Mouse (Mus musculus): Measurements from ENCODE around the gene Idi1.
"Not testable (repeated sequence)": the region's sequence is repeated elsewhere in the genome, so short reads cannot be mapped to it uniquely, and the experiment has no call there.

Gene Idi1

GRCm38 (mm10) chr13:8885445-8886184 lies at the start of gene Idi1:
Gene Idi1, plus strand, starts transcription at chr13:8885501.
- H3K4me3 ChIP-seq (replicated peaks; ENCODE audit: low read length) = peak within 1 kb of the TSS; percentile 97
- TF ChIP-seq NANOG (IDR thresholded peaks at IDR 0.05; ENCODE audit: borderline replicate concordance, low read length) (no peak), POU5F1 (IDR thresholded peaks at IDR 0.05; ENCODE audit: borderline replicate concordance, low read length) (no peak), CTCF (conservative IDR thresholded peaks at IDR 0.05; ENCODE audit: low read length) (no peak)
- peaks cover 35% of the 10 kb centered on the region for H3K36me3 ChIP-seq (ENCODE audit: insufficient read depth, low read length)
- H3K9me3 ChIP-seq (ENCODE audit: low read length) = no peaks in the 10 kb centered on the region
- H3K27me3 ChIP-seq (ENCODE audit: insufficient read depth, low read length) = no peaks in the 10 kb centered on the region
- H3K4me1 ChIP-seq (replicated peaks; ENCODE audit: low read depth, low read length) = peaks cover 21% of the 10 kb centered on the region

DNA sequence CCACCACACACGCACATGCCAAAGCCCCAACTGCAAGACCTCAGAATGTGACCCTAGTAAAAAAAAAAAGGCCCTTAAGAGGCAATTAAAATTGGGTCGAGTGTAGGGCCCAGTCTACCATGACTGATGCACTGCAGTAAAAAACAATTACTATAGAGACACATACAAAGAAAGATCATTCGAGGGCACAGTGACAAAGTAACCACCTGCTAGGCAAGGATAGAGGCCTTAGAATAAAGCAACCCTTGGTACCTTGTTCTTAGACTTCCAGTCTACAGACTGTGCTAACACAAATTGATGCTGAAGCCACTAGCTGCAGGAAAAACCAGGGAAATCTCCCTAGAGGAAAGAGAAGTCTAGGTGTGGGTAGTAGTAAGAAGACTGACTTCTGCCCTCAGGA lies 46.9 kb upstream of the Idi1 start:
- H3K4me3 ChIP-seq (replicated peaks; ENCODE audit: low read length) = no peak overlapping the region
- no peak for TF ChIP-seq NANOG (IDR thresholded peaks at IDR 0.05; ENCODE audit: borderline replicate concordance, low read length)
- no peak for TF ChIP-seq POU5F1 (IDR thresholded peaks at IDR 0.05; ENCODE audit: borderline replicate concordance, low read length)
- no peak for TF ChIP-seq CTCF (conservative IDR thresholded peaks at IDR 0.05; ENCODE audit: low read length)
- H3K4me1 ChIP-seq (replicated peaks; ENCODE audit: low read depth, low read length) = peaks cover 12% of the 10 kb centered on the region; the same call in 1 of the 2 replicates
- no peaks in the 10 kb centered on the region for H3K27me3 ChIP-seq (ENCODE audit: insufficient read depth, low read length)
- H3K36me3 ChIP-seq (ENCODE audit: insufficient read depth, low read length) = peaks cover 93% of the 10 kb centered on the region
- H3K9me3 ChIP-seq (ENCODE audit: low read length) = no peaks in the 10 kb centered on the region

- TF ChIP-seq NANOG (IDR thresholded peaks at IDR 0.05; ENCODE audit: borderline replicate concordance, low read length) = no peak
- TF ChIP-seq POU5F1 (IDR thresholded peaks at IDR 0.05; ENCODE audit: borderline replicate concordance, low read length) = no peak
- TF ChIP-seq CTCF (conservative IDR thresholded peaks at IDR 0.05; ENCODE audit: low read length) = no peak
- H3K4me1 ChIP-seq (replicated peaks; ENCODE audit: low read depth, low read length) = peaks cover 12% of the 10 kb centered on the region; the same call in 1 of the 2 replicates
- peaks cover 93% of the 10 kb centered on the region for H3K36me3 ChIP-seq (ENCODE audit: insufficient read depth, low read length)
- no peak overlapping the region for H3K4me3 ChIP-seq (replicated peaks; ENCODE audit: low read length)
- no peaks in the 10 kb centered on the region for H3K9me3 ChIP-seq (ENCODE audit: low read length)
- no peaks in the 10 kb centered on the region for H3K27me3 ChIP-seq (ENCODE audit: insufficient read depth, low read length)
These were observed 46.2 kb upstream of the Idi1 start for GRCm38 (mm10) chr13:8839111-8839510.

- Histone ChIP-seq H3K4me3 (replicated peaks; ENCODE audit: low read length) (no peak overlapping the region), H3K36me3 (ENCODE audit: insufficient read depth, low read length) (peaks cover 88% of the 10 kb centered on the region), H3K4me1 (replicated peaks; ENCODE audit: low read depth, low read length) (peaks cover 12% of the 10 kb centered on the region; the same call in 1 of the 2 replicates), H3K27me3 (ENCODE audit: insufficient read depth, low read length) (no peaks in the 10 kb centered on the region), H3K9me3 (ENCODE audit: low read length) (no peaks in the 10 kb centered on the region)
- TF ChIP-seq POU5F1 (IDR thresholded peaks at IDR 0.05; ENCODE audit: borderline replicate concordance, low read length) = no peak
- no peak for TF ChIP-seq NANOG (IDR thresholded peaks at IDR 0.05; ENCODE audit: borderline replicate concordance, low read length)
These were observed 45.4 kb upstream of the Idi1 start for GRCm38 (mm10) chr13:8839937-8840336.

DNA sequence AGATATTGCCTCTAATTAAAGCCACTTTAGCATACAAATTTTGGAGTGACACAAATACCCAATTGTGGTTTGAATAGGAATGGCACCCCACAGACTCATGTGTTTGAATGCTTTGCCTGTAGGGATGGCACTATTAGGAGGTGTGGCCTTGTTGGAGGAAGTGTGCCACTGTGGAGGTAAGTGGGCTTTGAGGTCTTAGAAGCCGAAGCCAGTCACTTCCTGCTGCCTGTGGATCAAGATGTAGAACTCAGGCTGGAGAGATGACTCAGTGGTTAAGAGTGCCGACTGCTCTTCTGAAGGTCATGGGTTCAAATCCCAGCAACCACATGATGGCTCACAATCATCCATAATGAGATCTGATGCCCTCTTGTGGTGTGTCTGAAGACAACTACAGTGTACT lies 44.4 kb upstream of the Idi1 start:
- H3K4me3 ChIP-seq (replicated peaks; ENCODE audit: low read length) = no peak overlapping the region
- peaks cover 78% of the 10 kb centered on the region for H3K36me3 ChIP-seq (ENCODE audit: insufficient read depth, low read length)
- H3K4me1 ChIP-seq (replicated peaks; ENCODE audit: low read depth, low read length) = peaks cover 9% of the 10 kb centered on the region; the same call in 1 of the 2 replicates
- TF ChIP-seq POU5F1 (IDR thresholded peaks at IDR 0.05; ENCODE audit: borderline replicate concordance, low read length) (no peak), NANOG (IDR thresholded peaks at IDR 0.05; ENCODE audit: borderline replicate concordance, low read length) (no peak), CTCF (conservative IDR thresholded peaks at IDR 0.05; ENCODE audit: low read length) (no peak)
- H3K27me3 ChIP-seq (ENCODE audit: insufficient read depth, low read length) = no peaks in the 10 kb centered on the region
- H3K9me3 ChIP-seq (ENCODE audit: low read length) = no peaks in the 10 kb centered on the region

DNA sequence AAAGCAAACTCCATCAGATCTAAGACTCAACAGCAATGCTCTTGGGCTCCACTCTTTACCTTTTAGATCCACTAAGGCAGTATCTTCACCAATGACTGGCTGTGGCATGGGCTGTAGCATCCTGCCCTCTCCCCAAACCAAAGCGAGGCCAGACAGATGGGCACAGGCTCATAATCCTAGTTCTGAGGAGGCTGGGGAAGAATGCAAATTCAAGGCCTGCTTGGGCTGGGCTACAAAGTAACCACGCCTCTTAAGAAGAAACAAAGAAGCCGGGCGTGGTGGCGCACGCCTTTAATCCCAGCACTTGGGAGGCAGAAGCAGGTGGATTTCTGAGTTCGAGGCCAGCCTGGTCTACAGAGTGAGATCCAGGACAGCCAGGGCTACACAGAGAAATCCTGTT lies 43.5 kb upstream of the Idi1 start:
- H3K4me3 ChIP-seq (replicated peaks; ENCODE audit: low read length); H3K9me3 ChIP-seq (ENCODE audit: low read length); H3K27me3 ChIP-seq (ENCODE audit: insufficient read depth, low read length); H3K4me1 ChIP-seq (replicated peaks; ENCODE audit: low read depth, low read length): not testable (repeated sequence)
- peaks cover 76% of the 10 kb centered on the region for H3K36me3 ChIP-seq (ENCODE audit: insufficient read depth, low read length)

- H3K27me3 ChIP-seq (ENCODE audit: insufficient read depth, low read length) = no peaks in the 10 kb centered on the region
- peaks cover 9% of the 10 kb centered on the region; the same call in 1 of the 2 replicates for H3K4me1 ChIP-seq (replicated peaks; ENCODE audit: low read depth, low read length)
- no peaks in the 10 kb centered on the region for H3K9me3 ChIP-seq (ENCODE audit: low read length)
- TF ChIP-seq POU5F1 (IDR thresholded peaks at IDR 0.05; ENCODE audit: borderline replicate concordance, low read length) = no peak
- H3K4me3 ChIP-seq (replicated peaks; ENCODE audit: low read length) = no peak overlapping the region
- peaks cover 80% of the 10 kb centered on the region for H3K36me3 ChIP-seq (ENCODE audit: insufficient read depth, low read length)
These were observed 43.0 kb upstream of the Idi1 start for GRCm38 (mm10) chr13:8842273-8842672.

DNA sequence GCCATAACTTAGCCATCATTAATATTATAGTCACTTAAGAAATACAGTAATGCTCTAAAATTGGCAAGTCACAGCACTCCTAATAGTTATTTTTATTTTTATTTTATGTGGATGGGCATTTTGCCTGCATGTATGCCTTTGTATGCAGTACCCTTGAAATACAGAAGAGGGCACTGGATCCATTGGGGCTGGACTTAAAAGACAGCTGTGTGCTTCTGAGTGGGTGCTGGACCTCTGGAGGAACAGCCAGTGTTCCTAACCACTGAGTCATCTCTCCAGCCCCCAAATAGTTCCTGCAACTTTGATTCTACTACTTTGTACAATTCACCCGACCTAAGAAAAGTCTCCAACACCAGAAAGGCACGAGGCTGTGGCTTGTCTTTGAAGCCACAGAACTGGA lies 37.6 kb upstream of the Idi1 start:
- Histone ChIP-seq H3K4me1 (replicated peaks; ENCODE audit: low read depth, low read length) (no peaks in the 10 kb centered on the region), H3K4me3 (replicated peaks; ENCODE audit: low read length) (no peak overlapping the region), H3K36me3 (ENCODE audit: insufficient read depth, low read length) (peaks cover 66% of the 10 kb centered on the region), H3K27me3 (ENCODE audit: insufficient read depth, low read length) (no peaks in the 10 kb centered on the region), H3K9me3 (ENCODE audit: low read length) (no peaks in the 10 kb centered on the region)
- TF ChIP-seq CTCF (conservative IDR thresholded peaks at IDR 0.05; ENCODE audit: low read length) (peak; percentile 74), NANOG (IDR thresholded peaks at IDR 0.05; ENCODE audit: borderline replicate concordance, low read length) (no peak), POU5F1 (IDR thresholded peaks at IDR 0.05; ENCODE audit: borderline replicate concordance, low read length) (no peak)

DNA sequence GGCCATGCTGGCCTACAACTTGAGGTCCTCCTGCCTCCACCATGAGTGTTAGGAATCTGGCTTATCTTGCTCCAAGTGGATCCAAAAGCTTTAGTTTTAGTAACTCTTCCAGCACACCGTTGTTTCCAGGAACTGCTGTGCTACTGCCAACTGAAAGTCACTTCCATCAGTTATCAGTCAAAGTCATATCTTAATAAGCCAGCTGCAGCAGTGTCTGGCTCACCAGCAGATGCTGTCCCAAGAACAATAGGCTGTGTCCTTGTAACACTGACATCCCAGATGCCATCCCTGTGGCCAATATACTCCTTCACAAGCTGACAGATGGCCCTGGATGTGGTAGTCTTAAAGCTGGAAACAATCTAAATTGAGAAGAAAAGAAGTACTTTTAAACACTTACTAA lies 36.0 kb upstream of the Idi1 start:
- Histone ChIP-seq H3K9me3 (ENCODE audit: low read length) (no peaks in the 10 kb centered on the region), H3K36me3 (ENCODE audit: insufficient read depth, low read length) (peaks cover 66% of the 10 kb centered on the region), H3K4me1 (replicated peaks; ENCODE audit: low read depth, low read length) (no peaks in the 10 kb centered on the region), H3K27me3 (ENCODE audit: insufficient read depth, low read length) (no peaks in the 10 kb centered on the region), H3K4me3 (replicated peaks; ENCODE audit: low read length) (no peak overlapping the region)
- TF ChIP-seq NANOG (IDR thresholded peaks at IDR 0.05; ENCODE audit: borderline replicate concordance, low read length) = no peak
- TF ChIP-seq POU5F1 (IDR thresholded peaks at IDR 0.05; ENCODE audit: borderline replicate concordance, low read length) = no peak
- no peak for TF ChIP-seq CTCF (conservative IDR thresholded peaks at IDR 0.05; ENCODE audit: low read length)
